Mouse (Mus musculus): Measurements from ENCODE around the gene Gm11549. TPM values are rescaled to one million over a fixed set of nuclear protein-coding genes. Genes with fewer than 3 reads are reported as not detected.
A peak's percentile ranks its signal among the peaks of the same experiment; 100 is the strongest.

Gene Gm11549
- polyA plus RNA-seq, 1 experiment from 2014 or later: not detected

GRCm38 (mm10) chr3:36491535-36491934 is 30.1 kb downstream of the Gm11549 start:
- Histone ChIP-seq H3K4me3 (ENCODE audit: low read depth, low read length) (no peak overlapping the region), H3K36me3 (ENCODE audit: control insufficient read depth, insufficient read depth) (no peaks in the 10 kb centered on the region), H3K9ac (ENCODE audit: low read depth, low read length) (no peak overlapping the region), H3K27ac (ENCODE audit: low read length) (no peak overlapping the region), H3K27me3 (ENCODE audit: control insufficient read depth, insufficient read depth, low read depth, low read length) (no peaks in the 10 kb centered on the region), H3K4me2 (ENCODE audit: low read depth, low read length) (no peak overlapping the region), H3K9me3 (replicated peaks; ENCODE audit: control insufficient read depth, low read length) (no peaks in the 10 kb centered on the region), H3K4me1 (ENCODE audit: control insufficient read depth, low read depth, low read length) (no peaks in the 10 kb centered on the region)
- ATAC-seq (ENCODE audit: low read depth): no peak
- 38% methylated on average over 5 of the region's 5 CpGs for WGBS (ENCODE audit: insufficient replicate concordance)

GRCm38 (mm10) chr3:36489590-36489910 is 32.1 kb downstream of the Gm11549 start:
- Histone ChIP-seq H3K4me1 (ENCODE audit: control insufficient read depth, low read depth, low read length) (0 out of 2 replicates have a peak, but pooled peaks cover 3% of the 10 kb centered on the region), H3K27me3 (ENCODE audit: control insufficient read depth, insufficient read depth, low read depth, low read length) (no peaks in the 10 kb centered on the region), H3K27ac (ENCODE audit: low read length) (no peak overlapping the region), H3K4me2 (ENCODE audit: low read depth, low read length) (no peak overlapping the region), H3K9me3 (replicated peaks; ENCODE audit: control insufficient read depth, low read length) (no peaks in the 10 kb centered on the region), H3K4me3 (ENCODE audit: low read depth, low read length) (no peak overlapping the region), H3K36me3 (ENCODE audit: control insufficient read depth, insufficient read depth) (no peaks in the 10 kb centered on the region), H3K9ac (ENCODE audit: low read depth, low read length) (no peak overlapping the region)
- WGBS (ENCODE audit: insufficient replicate concordance): 68% methylated on average over 1 of the region's 1 CpGs
- ATAC-seq (ENCODE audit: low read depth): no peak

- Histone ChIP-seq H3K4me3 (ENCODE audit: low read depth, low read length) (no peak overlapping the region), H3K4me2 (ENCODE audit: low read depth, low read length) (no peak overlapping the region), H3K4me1 (ENCODE audit: control insufficient read depth, low read depth, low read length) (0 out of 2 replicates have a peak, but pooled peaks cover 3% of the 10 kb centered on the region), H3K27me3 (ENCODE audit: control insufficient read depth, insufficient read depth, low read depth, low read length) (no peaks in the 10 kb centered on the region), H3K9me3 (replicated peaks; ENCODE audit: control insufficient read depth, low read length) (no peaks in the 10 kb centered on the region), H3K27ac (ENCODE audit: low read length) (no peak overlapping the region), H3K36me3 (ENCODE audit: control insufficient read depth, insufficient read depth) (no peaks in the 10 kb centered on the region), H3K9ac (ENCODE audit: low read depth, low read length) (no peak overlapping the region)
- 62% methylated on average over 6 of the region's 6 CpGs for WGBS (ENCODE audit: insufficient replicate concordance)
- ATAC-seq (ENCODE audit: low read depth): no peak
Observed at GRCm38 (mm10) chr3:36488899-36489589, 32.6 kb downstream of the Gm11549 start.

GRCm38 (mm10) chr3:36488367-36488766 is 33.2 kb downstream of the Gm11549 start:
- Histone ChIP-seq H3K4me2 (ENCODE audit: low read depth, low read length) (no peak overlapping the region), H3K9ac (ENCODE audit: low read depth, low read length) (no peak overlapping the region), H3K9me3 (replicated peaks; ENCODE audit: control insufficient read depth, low read length) (no peaks in the 10 kb centered on the region), H3K27me3 (ENCODE audit: control insufficient read depth, insufficient read depth, low read depth, low read length) (no peaks in the 10 kb centered on the region), H3K27ac (ENCODE audit: low read length) (no peak overlapping the region), H3K4me1 (ENCODE audit: control insufficient read depth, low read depth, low read length) (0 out of 2 replicates have a peak, but pooled peaks cover 3% of the 10 kb centered on the region), H3K36me3 (ENCODE audit: control insufficient read depth, insufficient read depth) (no peaks in the 10 kb centered on the region), H3K4me3 (ENCODE audit: low read depth, low read length) (no peak overlapping the region)
- 55% methylated on average over 1 of the region's 1 CpGs for WGBS (ENCODE audit: insufficient replicate concordance)
- no peak for ATAC-seq (ENCODE audit: low read depth)

GRCm38 (mm10) chr3:36486881-36487280 is 34.7 kb downstream of the Gm11549 start:
- Histone ChIP-seq H3K4me2 (ENCODE audit: low read depth, low read length) (no peak overlapping the region), H3K4me1 (ENCODE audit: control insufficient read depth, low read depth, low read length) (peaks cover 3% of the 10 kb centered on the region; the same call in 1 of the 2 replicates), H3K27ac (ENCODE audit: low read length) (no peak overlapping the region), H3K27me3 (ENCODE audit: control insufficient read depth, insufficient read depth, low read depth, low read length) (no peaks in the 10 kb centered on the region), H3K9me3 (replicated peaks; ENCODE audit: control insufficient read depth, low read length) (no peaks in the 10 kb centered on the region), H3K4me3 (ENCODE audit: low read depth, low read length) (no peak overlapping the region), H3K9ac (ENCODE audit: low read depth, low read length) (no peak overlapping the region), H3K36me3 (ENCODE audit: control insufficient read depth, insufficient read depth) (no peaks in the 10 kb centered on the region)
- no peak for ATAC-seq (ENCODE audit: low read depth)
- 57% methylated on average over 6 of the region's 6 CpGs for WGBS (ENCODE audit: insufficient replicate concordance)

- no peaks in the 10 kb centered on the region for H3K36me3 ChIP-seq (ENCODE audit: control insufficient read depth, insufficient read depth)
- 48% methylated on average over 6 of the region's 6 CpGs for WGBS (ENCODE audit: insufficient replicate concordance)
- H3K9me3 ChIP-seq (replicated peaks; ENCODE audit: control insufficient read depth, low read length): no peaks in the 10 kb centered on the region
- no peak for ATAC-seq (ENCODE audit: low read depth)
- no peak overlapping the region for H3K4me2 ChIP-seq (ENCODE audit: low read depth, low read length)
- H3K27ac ChIP-seq (ENCODE audit: low read length): no peak overlapping the region
- no peak overlapping the region for H3K4me3 ChIP-seq (ENCODE audit: low read depth, low read length)
- peaks cover 3% of the 10 kb centered on the region; the same call in 1 of the 2 replicates for H3K4me1 ChIP-seq (ENCODE audit: control insufficient read depth, low read depth, low read length)
- no peak overlapping the region for H3K9ac ChIP-seq (ENCODE audit: low read depth, low read length)
- H3K27me3 ChIP-seq (ENCODE audit: control insufficient read depth, insufficient read depth, low read depth, low read length): no peaks in the 10 kb centered on the region
Observed at GRCm38 (mm10) chr3:36486176-36486575, 35.4 kb downstream of the Gm11549 start.

GRCm38 (mm10) chr3:36484292-36484691 is 37.3 kb downstream of the Gm11549 start:
- Histone ChIP-seq H3K36me3 (ENCODE audit: control insufficient read depth, insufficient read depth) (no peaks in the 10 kb centered on the region), H3K4me1 (ENCODE audit: control insufficient read depth, low read depth, low read length) (peaks cover 3% of the 10 kb centered on the region; the same call in 1 of the 2 replicates), H3K9ac (ENCODE audit: low read depth, low read length) (no peak overlapping the region), H3K9me3 (replicated peaks; ENCODE audit: control insufficient read depth, low read length) (no peaks in the 10 kb centered on the region), H3K27me3 (ENCODE audit: control insufficient read depth, insufficient read depth, low read depth, low read length) (no peaks in the 10 kb centered on the region), H3K4me2 (ENCODE audit: low read depth, low read length) (no peak overlapping the region), H3K27ac (ENCODE audit: low read length) (no peak overlapping the region), H3K4me3 (ENCODE audit: low read depth, low read length) (no peak overlapping the region)
- 76% methylated on average over 4 of the region's 4 CpGs for whole genome bisulfite sequencing (ENCODE audit: insufficient replicate concordance)
- no peak for ATAC-seq (ENCODE audit: low read depth)

GRCm38 (mm10) chr3:36482940-36483339 is 38.7 kb downstream of the Gm11549 start:
- peak; percentile 64 for ATAC-seq (ENCODE audit: low read depth)
- Histone ChIP-seq H3K4me3 (ENCODE audit: low read depth, low read length) (no peak overlapping the region), H3K4me2 (ENCODE audit: low read depth, low read length) (peak overlapping the region; percentile 18; the same call in 1 of the 2 replicates), H3K27me3 (ENCODE audit: control insufficient read depth, insufficient read depth, low read depth, low read length) (no peaks in the 10 kb centered on the region), H3K4me1 (ENCODE audit: control insufficient read depth, low read depth, low read length) (peaks cover 3% of the 10 kb centered on the region; the same call in 1 of the 2 replicates), H3K36me3 (ENCODE audit: control insufficient read depth, insufficient read depth) (no peaks in the 10 kb centered on the region), H3K9me3 (replicated peaks; ENCODE audit: control insufficient read depth, low read length) (no peaks in the 10 kb centered on the region), H3K9ac (ENCODE audit: low read depth, low read length) (no peak overlapping the region), H3K27ac (ENCODE audit: low read length) (no peak overlapping the region)
- 41% methylated on average over 9 of the region's 9 CpGs for WGBS (ENCODE audit: insufficient replicate concordance)

- no peak; the same call in 1 of the 2 replicates for ATAC-seq (ENCODE audit: low read depth)
- no peak overlapping the region for H3K4me3 ChIP-seq (ENCODE audit: low read depth, low read length)
- 0 out of 2 replicates have a peak overlapping the region, but pooled peaks have one; percentile 1 for H3K27ac ChIP-seq (ENCODE audit: low read length)
- peaks cover 3% of the 10 kb centered on the region; the same call in 1 of the 2 replicates for H3K4me1 ChIP-seq (ENCODE audit: control insufficient read depth, low read depth, low read length)
- WGBS (ENCODE audit: insufficient replicate concordance): 35% methylated on average over 11 of the region's 11 CpGs
- no peaks in the 10 kb centered on the region for H3K9me3 ChIP-seq (replicated peaks; ENCODE audit: control insufficient read depth, low read length)
- no peak overlapping the region for H3K4me2 ChIP-seq (ENCODE audit: low read depth, low read length)
- H3K9ac ChIP-seq (ENCODE audit: low read depth, low read length): no peak overlapping the region
- H3K36me3 ChIP-seq (ENCODE audit: control insufficient read depth, insufficient read depth): no peaks in the 10 kb centered on the region
- no peaks in the 10 kb centered on the region for H3K27me3 ChIP-seq (ENCODE audit: control insufficient read depth, insufficient read depth, low read depth, low read length)
Observed at GRCm38 (mm10) chr3:36481776-36482193, 39.8 kb downstream of the Gm11549 start.
